Mouse (Mus musculus) adrenal gland, adult 8-10 months (tissue): Measurements from ENCODE around the gene Ccdc13. TPM values are rescaled to one million over a fixed set of nuclear protein-coding genes. Genes with fewer than 3 reads are reported as not detected.

Experiments
- DNase-seq: peaks from one replicate; pipeline ENCODE4 v3.0.0; 2022
- total RNA-seq, 4 experiments: library from RNA; stranded (reverse); gene quantifications; 2 replicates each; pipeline ENCODE4 v1.2.4; 2022

The Ccdc13 gene
- total RNA-seq = 1 to 10 TPM in 3 of 4 experiments, under 1 TPM in 1; 0.73 to 2.2 (median 1.6) TPM

DNA sequence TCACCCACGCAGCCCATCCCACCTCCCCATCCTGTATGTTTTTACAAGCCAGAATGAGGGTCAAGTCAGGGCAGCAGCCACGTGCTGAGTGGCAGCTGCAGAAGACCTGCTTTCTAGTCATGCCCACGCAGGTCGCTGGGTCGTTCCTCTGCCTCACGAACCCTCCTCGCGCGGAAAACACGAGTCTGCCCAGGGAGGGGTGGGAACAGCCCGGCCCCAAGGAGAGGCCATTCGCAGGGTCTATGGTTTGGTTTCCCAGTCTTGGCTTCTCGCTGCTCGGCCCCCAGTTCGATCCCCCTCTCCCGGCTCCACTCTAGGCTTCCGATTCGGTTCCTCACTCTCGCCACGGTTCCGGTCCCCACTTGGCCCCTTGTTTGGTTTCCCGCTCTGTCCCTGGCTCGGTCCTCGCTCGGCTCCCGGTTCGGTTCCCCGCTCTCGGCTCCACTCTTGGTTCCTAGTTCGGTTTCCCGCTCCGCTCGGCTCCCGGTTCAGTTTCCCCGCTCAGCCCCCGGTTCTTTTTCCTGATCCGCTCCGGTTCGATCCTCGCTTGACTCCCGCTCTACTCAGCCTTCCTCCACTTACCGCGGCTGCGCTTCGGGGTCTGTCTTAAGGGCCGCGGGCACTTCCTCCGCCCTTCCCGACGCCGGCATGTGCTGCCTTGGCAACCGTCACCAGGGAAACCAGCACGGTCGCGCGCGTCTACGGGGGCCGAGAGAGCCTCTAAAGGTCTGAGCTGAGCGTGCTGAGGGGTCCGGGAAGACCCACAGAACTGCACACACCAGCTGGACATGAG, at the start of gene Ccdc13:
TSS of gene Ccdc13 (minus strand) at position 633 of the 793 bp plus-strand sequence.
- peak; percentile 69 for DNase-seq

GRCm38 (mm10) chr9:121882015-121882457, 42.8 kb upstream of the Ccdc13 start:
- no peak for DNase-seq

DNA sequence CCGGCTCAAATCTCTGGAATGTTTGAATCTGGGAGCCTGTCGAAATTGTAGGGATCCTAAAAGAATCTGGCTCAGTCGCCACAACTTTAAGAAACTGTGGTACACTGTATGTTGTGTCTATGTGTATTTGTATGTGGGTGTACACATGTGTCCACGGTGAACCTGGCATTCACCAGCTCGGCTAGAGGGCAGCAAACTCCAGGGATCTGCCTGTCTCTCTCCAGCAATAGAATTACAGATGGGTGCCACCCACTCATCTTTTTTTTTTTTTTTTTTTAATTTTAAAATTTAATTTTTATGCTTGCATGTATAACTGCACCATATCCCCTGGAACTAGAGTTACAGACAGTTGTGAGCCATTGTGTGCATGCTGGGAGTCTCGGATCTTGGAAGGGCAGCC, 42.0 kb upstream of the Ccdc13 start:
- DNase-seq = no peak

GRCm38 (mm10) chr9:121880840-121881239, 41.6 kb upstream of the Ccdc13 start:
- DNase-seq = peak; percentile 66

DNA sequence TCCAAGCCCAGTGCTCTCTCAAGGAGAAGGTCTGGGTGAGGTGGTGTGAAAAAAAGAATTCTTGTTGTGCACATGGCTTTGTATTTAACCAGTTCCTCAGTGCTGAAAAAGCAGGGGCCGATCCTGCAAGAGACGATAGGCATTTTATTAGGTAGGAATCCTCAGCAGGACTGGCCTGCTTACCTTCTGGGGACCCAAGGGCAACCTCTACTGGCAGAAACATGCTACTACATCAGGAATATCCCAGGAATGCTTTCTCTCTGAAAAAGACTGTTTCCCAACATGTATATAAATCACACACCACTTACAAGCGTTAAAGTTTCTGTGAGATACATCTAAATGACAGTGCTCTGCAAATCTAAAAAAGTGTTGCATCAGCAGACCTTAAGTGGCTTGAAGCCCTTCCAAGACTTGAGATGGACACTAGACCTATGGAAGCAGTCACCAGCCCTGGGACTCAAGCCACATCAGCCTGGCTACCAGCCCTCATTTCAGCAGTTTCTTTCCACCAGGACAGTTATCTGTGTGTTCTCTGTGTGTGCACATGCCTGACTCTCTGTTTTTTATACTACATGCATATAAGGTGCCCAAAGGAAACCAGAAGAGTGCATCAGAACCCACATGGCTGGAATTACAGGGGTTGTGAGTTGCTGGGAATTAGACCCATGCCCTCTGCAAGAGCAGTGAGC, 37.9 kb upstream of the Ccdc13 start:
- DNase-seq = no peak

DNA sequence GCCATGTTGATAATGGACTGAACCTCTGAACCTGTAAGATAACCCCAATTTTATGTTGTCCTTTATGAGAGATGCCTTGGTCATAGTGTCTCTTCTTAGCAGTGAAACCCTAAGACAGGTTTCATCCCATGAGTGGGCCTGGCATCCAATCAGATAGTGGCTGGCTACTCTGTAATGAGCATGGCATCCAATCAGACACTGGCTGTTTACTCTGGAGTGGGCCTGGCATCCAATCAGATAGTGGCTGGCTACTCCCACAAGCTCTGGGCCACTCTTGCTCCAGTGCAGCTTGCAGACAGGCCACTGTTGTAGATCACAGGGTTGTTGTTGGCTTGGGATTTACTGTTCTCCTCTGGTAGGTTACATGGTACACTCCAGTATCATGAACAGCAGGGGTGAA, 34.3 kb upstream of the Ccdc13 start:
- no peak for DNase-seq

GRCm38 (mm10) chr9:121872062-121872683, 32.9 kb upstream of the Ccdc13 start:
- DNase-seq = no peak

- DNase-seq = no peak
Observed at GRCm38 (mm10) chr9:121869973-121870515, 30.8 kb upstream of the Ccdc13 start.

DNA sequence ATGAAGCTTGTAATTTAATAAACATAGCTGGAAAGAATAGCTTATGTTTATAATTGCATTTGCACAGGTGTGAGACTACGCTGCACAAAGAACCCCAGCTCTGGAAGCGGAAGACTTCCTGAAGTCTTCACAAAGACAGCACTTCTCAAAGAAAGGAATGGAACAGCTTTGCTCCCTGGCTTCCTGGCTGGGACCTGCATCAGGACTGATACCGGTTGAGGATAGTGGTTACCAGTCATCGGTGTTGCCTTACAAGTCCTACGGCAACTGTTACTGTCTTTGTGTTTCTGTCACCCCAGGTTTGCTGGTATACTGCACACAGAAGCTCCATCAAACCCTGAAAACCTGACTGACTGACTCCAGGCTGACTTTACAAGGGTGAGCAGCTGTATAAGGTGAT, 30.2 kb upstream of the Ccdc13 start:
- no peak for DNase-seq

DNA sequence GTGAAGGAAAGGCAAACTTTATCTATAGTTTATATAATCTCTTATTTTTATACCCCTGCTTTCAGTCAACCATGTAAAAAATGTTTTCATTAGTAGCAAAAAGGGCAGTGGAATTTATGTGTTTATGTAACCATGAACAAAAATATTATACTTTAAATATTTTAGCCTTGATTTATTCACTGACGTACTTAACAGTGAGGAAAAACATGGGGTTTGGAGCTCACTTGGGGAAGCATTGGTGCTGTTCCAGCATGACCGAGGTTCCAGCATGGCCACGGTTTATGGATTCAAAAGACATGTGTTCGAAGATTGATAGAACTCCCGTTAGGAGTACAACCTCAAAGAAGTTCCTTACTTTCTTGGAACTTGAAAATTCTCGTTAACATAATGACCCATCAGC, 29.0 kb upstream of the Ccdc13 start:
- DNase-seq = no peak

- DNase-seq = no peak
Observed at GRCm38 (mm10) chr9:121867632-121868031, 28.4 kb upstream of the Ccdc13 start.

- DNase-seq = no peak
Observed at GRCm38 (mm10) chr9:121865425-121866008, 26.3 kb upstream of the Ccdc13 start.

- DNase-seq = no peak
Observed at GRCm38 (mm10) chr9:121864837-121865236, 25.6 kb upstream of the Ccdc13 start.

DNA sequence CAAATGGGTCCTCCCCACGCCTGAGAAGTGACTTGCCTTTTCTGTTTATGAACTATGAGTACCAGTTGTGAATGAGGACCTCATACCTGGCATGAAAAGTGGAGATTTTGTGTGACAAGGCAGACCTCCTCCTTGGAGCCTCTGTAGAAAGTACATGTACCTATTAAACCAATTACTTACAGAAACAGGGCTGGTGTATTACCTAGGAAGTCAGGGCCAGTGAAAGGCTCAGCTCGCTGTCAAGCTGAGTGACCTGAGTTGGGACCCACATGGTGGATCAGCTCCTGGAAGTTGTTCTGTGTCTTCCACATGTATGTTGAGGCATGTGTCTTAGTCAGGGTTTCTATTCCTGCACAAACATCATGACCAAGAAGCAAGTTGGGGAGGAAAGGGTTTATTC, 21.7 kb upstream of the Ccdc13 start:
- no peak for DNase-seq

- DNase-seq = no peak
Observed at GRCm38 (mm10) chr9:121859345-121859744, 20.1 kb upstream of the Ccdc13 start.

- DNase-seq = no peak
Observed at GRCm38 (mm10) chr9:121858153-121858488, 18.9 kb upstream of the Ccdc13 start, which contains the start of gene Higd1a. Gene Higd1a, minus strand, starts transcription at chr9:121858362.

- peak; percentile 97 for DNase-seq
Observed at GRCm38 (mm10) chr9:121857474-121858152, 18.4 kb upstream of the Ccdc13 start.

- DNase-seq = peak; percentile 53
Observed at GRCm38 (mm10) chr9:121856649-121857416, 17.6 kb upstream of the Ccdc13 start.

DNA sequence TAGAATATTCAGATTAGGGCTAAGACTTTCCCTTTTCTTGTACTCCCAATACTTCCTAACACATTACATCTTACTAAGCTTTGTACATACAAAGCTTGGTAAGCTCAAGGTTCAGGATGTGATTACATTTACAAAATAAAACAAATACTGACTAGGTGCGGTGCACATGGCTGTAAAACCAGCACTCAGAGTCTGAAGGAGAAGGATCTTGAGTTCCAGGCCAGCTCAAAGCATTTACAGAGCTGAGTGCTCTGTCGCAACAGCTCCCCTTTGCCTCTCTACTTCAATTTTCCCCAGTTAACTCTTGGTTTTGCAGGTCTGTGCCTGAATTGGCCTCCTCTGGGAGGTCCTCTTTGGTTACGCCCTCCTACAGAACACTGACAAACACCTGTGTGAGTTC, 15.0 kb upstream of the Ccdc13 start:
- no peak for DNase-seq

- DNase-seq = no peak
Observed at GRCm38 (mm10) chr9:121847842-121848241, 8.6 kb upstream of the Ccdc13 start.

- DNase-seq = no peak
Observed at GRCm38 (mm10) chr9:121847138-121847537, 7.9 kb upstream of the Ccdc13 start.
